Mouse (Mus musculus): ENCODE data around the gene Gnaq. TPM values are rescaled to one million over a fixed set of nuclear protein-coding genes. Genes with fewer than 3 reads are reported as not detected.

Gnaq gene
- polyA plus RNA-seq, 1 experiment from 2014 or later = 32.9 TPM

- H3K27me3 ChIP-seq (ENCODE audit: control insufficient read depth, insufficient read depth, low read depth, low read length) = no peaks in the 10 kb centered on the region
- H3K9me3 ChIP-seq (ENCODE audit: control insufficient read depth, low read length) = no peaks in the 10 kb centered on the region
- no peak overlapping the region for H3K9ac ChIP-seq (ENCODE audit: low read length)
- WGBS = 76% methylated on average over 4 of the region's 4 CpGs
- H3K4me1 ChIP-seq (replicated peaks; ENCODE audit: control insufficient read depth, insufficient read depth, low read length) = peaks cover 4% of the 10 kb centered on the region; the same call in 1 of the 2 replicates
- no peak for ATAC-seq (ENCODE audit: low read depth)
- H3K4me2 ChIP-seq (ENCODE audit: low read depth, low read length) = no peak overlapping the region
- H3K4me3 ChIP-seq (ENCODE audit: low read length) = no peak overlapping the region
- no peak overlapping the region for H3K27ac ChIP-seq (ENCODE audit: low read length)
- peaks cover 6% of the 10 kb centered on the region; the same call in 1 of the 2 replicates for H3K36me3 ChIP-seq (ENCODE audit: control insufficient read depth, insufficient read depth, low read length)
Measured at GRCm38 (mm10) chr19:16339954-16340586, 207.4 kb downstream of the Gnaq start.

GRCm38 (mm10) chr19:16342702-16343101, 210.1 kb downstream of the Gnaq start:
- Histone ChIP-seq H3K4me3 (ENCODE audit: low read length) (no peak overlapping the region), H3K4me1 (replicated peaks; ENCODE audit: control insufficient read depth, insufficient read depth, low read length) (peaks cover 4% of the 10 kb centered on the region; the same call in 1 of the 2 replicates), H3K36me3 (ENCODE audit: control insufficient read depth, insufficient read depth, low read length) (no peaks in the 10 kb centered on the region), H3K27me3 (ENCODE audit: control insufficient read depth, insufficient read depth, low read depth, low read length) (no peaks in the 10 kb centered on the region), H3K9me3 (ENCODE audit: control insufficient read depth, low read length) (no peaks in the 10 kb centered on the region), H3K4me2 (ENCODE audit: low read depth, low read length) (no peak overlapping the region), H3K27ac (ENCODE audit: low read length) (no peak overlapping the region), H3K9ac (ENCODE audit: low read length) (no peak overlapping the region)
- WGBS = 67% methylated on average over 2 of the region's 2 CpGs
- ATAC-seq (ENCODE audit: low read depth) = no peak

- Histone ChIP-seq H3K27me3 (ENCODE audit: control insufficient read depth, insufficient read depth, low read depth, low read length) (no peaks in the 10 kb centered on the region), H3K9me3 (ENCODE audit: control insufficient read depth, low read length) (no peaks in the 10 kb centered on the region), H3K27ac (ENCODE audit: low read length) (no peak overlapping the region), H3K4me2 (ENCODE audit: low read depth, low read length) (no peak overlapping the region), H3K4me3 (ENCODE audit: low read length) (no peak overlapping the region), H3K9ac (ENCODE audit: low read length) (no peak overlapping the region), H3K36me3 (ENCODE audit: control insufficient read depth, insufficient read depth, low read length) (0 out of 2 replicates have a peak, but pooled peaks cover 2% of the 10 kb centered on the region), H3K4me1 (replicated peaks; ENCODE audit: control insufficient read depth, insufficient read depth, low read length) (no peaks in the 10 kb centered on the region)
- 95% methylated on average over 2 of the region's 2 CpGs for WGBS
- no peak for ATAC-seq (ENCODE audit: low read depth)
Measured at GRCm38 (mm10) chr19:16345516-16345915, 212.9 kb downstream of the Gnaq start.

GRCm38 (mm10) chr19:16347037-16347436, 214.4 kb downstream of the Gnaq start:
- no peak overlapping the region for H3K4me3 ChIP-seq (ENCODE audit: low read length)
- H3K27ac ChIP-seq (ENCODE audit: low read length) = no peak overlapping the region
- H3K4me2 ChIP-seq (ENCODE audit: low read depth, low read length) = no peak overlapping the region
- WGBS = 84% methylated on average over 3 of the region's 3 CpGs
- no peak overlapping the region for H3K9ac ChIP-seq (ENCODE audit: low read length)
- no peaks in the 10 kb centered on the region for H3K4me1 ChIP-seq (replicated peaks; ENCODE audit: control insufficient read depth, insufficient read depth, low read length)
- no peaks in the 10 kb centered on the region for H3K27me3 ChIP-seq (ENCODE audit: control insufficient read depth, insufficient read depth, low read depth, low read length)
- no peaks in the 10 kb centered on the region for H3K9me3 ChIP-seq (ENCODE audit: control insufficient read depth, low read length)
- H3K36me3 ChIP-seq (ENCODE audit: control insufficient read depth, insufficient read depth, low read length) = 0 out of 2 replicates have a peak, but pooled peaks cover 2% of the 10 kb centered on the region
- no peak for ATAC-seq (ENCODE audit: low read depth)

GRCm38 (mm10) chr19:16353701-16354136, 221.1 kb downstream of the Gnaq start:
- 0 out of 2 replicates have a peak, but pooled peaks cover 3% of the 10 kb centered on the region for H3K4me1 ChIP-seq (replicated peaks; ENCODE audit: control insufficient read depth, insufficient read depth, low read length)
- no peak overlapping the region for H3K27ac ChIP-seq (ENCODE audit: low read length)
- no peak overlapping the region for H3K9ac ChIP-seq (ENCODE audit: low read length)
- H3K36me3 ChIP-seq (ENCODE audit: control insufficient read depth, insufficient read depth, low read length) = no peaks in the 10 kb centered on the region
- H3K9me3 ChIP-seq (ENCODE audit: control insufficient read depth, low read length) = no peaks in the 10 kb centered on the region
- no peaks in the 10 kb centered on the region for H3K27me3 ChIP-seq (ENCODE audit: control insufficient read depth, insufficient read depth, low read depth, low read length)
- H3K4me3 ChIP-seq (ENCODE audit: low read length) = no peak overlapping the region
- ATAC-seq (ENCODE audit: low read depth) = no peak
- no peak overlapping the region for H3K4me2 ChIP-seq (ENCODE audit: low read depth, low read length)

- ATAC-seq (ENCODE audit: low read depth) = no peak
- H3K27me3 ChIP-seq (ENCODE audit: control insufficient read depth, insufficient read depth, low read depth, low read length) = no peaks in the 10 kb centered on the region
- no peak overlapping the region for H3K4me2 ChIP-seq (ENCODE audit: low read depth, low read length)
- no peak overlapping the region for H3K27ac ChIP-seq (ENCODE audit: low read length)
- WGBS = 64% methylated on average over 3 of the region's 3 CpGs
- 0 out of 2 replicates have a peak, but pooled peaks cover 3% of the 10 kb centered on the region for H3K4me1 ChIP-seq (replicated peaks; ENCODE audit: control insufficient read depth, insufficient read depth, low read length)
- no peak overlapping the region for H3K4me3 ChIP-seq (ENCODE audit: low read length)
- H3K36me3 ChIP-seq (ENCODE audit: control insufficient read depth, insufficient read depth, low read length) = peaks cover 5% of the 10 kb centered on the region
- no peak overlapping the region for H3K9ac ChIP-seq (ENCODE audit: low read length)
- H3K9me3 ChIP-seq (ENCODE audit: control insufficient read depth, low read length) = no peaks in the 10 kb centered on the region
Measured at GRCm38 (mm10) chr19:16358148-16358547, 225.5 kb downstream of the Gnaq start.

GRCm38 (mm10) chr19:16358905-16359304, 226.3 kb downstream of the Gnaq start:
- WGBS = 64% methylated on average over 5 of the region's 5 CpGs
- H3K9me3 ChIP-seq (ENCODE audit: control insufficient read depth, low read length) = no peaks in the 10 kb centered on the region
- H3K4me3 ChIP-seq (ENCODE audit: low read length) = no peak overlapping the region
- no peak overlapping the region for H3K4me2 ChIP-seq (ENCODE audit: low read depth, low read length)
- peaks cover 5% of the 10 kb centered on the region for H3K36me3 ChIP-seq (ENCODE audit: control insufficient read depth, insufficient read depth, low read length)
- no peak overlapping the region for H3K9ac ChIP-seq (ENCODE audit: low read length)
- ATAC-seq (ENCODE audit: low read depth) = peak; percentile 56; the same call in 1 of the 2 replicates
- H3K27me3 ChIP-seq (ENCODE audit: control insufficient read depth, insufficient read depth, low read depth, low read length) = no peaks in the 10 kb centered on the region
- H3K4me1 ChIP-seq (replicated peaks; ENCODE audit: control insufficient read depth, insufficient read depth, low read length) = 0 out of 2 replicates have a peak, but pooled peaks cover 3% of the 10 kb centered on the region
- H3K27ac ChIP-seq (ENCODE audit: low read length) = no peak overlapping the region

- peaks cover 4% of the 10 kb centered on the region for H3K4me1 ChIP-seq (replicated peaks; ENCODE audit: control insufficient read depth, insufficient read depth, low read length)
- H3K9me3 ChIP-seq (ENCODE audit: control insufficient read depth, low read length) = no peaks in the 10 kb centered on the region
- H3K27me3 ChIP-seq (ENCODE audit: control insufficient read depth, insufficient read depth, low read depth, low read length) = no peaks in the 10 kb centered on the region
- peaks cover 5% of the 10 kb centered on the region for H3K36me3 ChIP-seq (ENCODE audit: control insufficient read depth, insufficient read depth, low read length)
- H3K27ac ChIP-seq (ENCODE audit: low read length) = peak overlapping the region; percentile 10; the same call in 1 of the 2 replicates
- H3K4me2 ChIP-seq (ENCODE audit: low read depth, low read length) = no peak overlapping the region
- 64% methylated on average over 7 of the region's 7 CpGs for WGBS
- H3K9ac ChIP-seq (ENCODE audit: low read length) = no peak overlapping the region
- 0 out of 2 replicates have a peak, but pooled peaks have one; percentile 35 for ATAC-seq (ENCODE audit: low read depth)
- H3K4me3 ChIP-seq (ENCODE audit: low read length) = no peak overlapping the region
Measured at GRCm38 (mm10) chr19:16366465-16367063, 233.9 kb downstream of the Gnaq start.

- no peak overlapping the region for H3K9ac ChIP-seq (ENCODE audit: low read length)
- H3K36me3 ChIP-seq (ENCODE audit: control insufficient read depth, insufficient read depth, low read length) = no peaks in the 10 kb centered on the region; the same call in 1 of the 2 replicates
- H3K4me3 ChIP-seq (ENCODE audit: low read length) = no peak overlapping the region
- no peak overlapping the region for H3K27ac ChIP-seq (ENCODE audit: low read length)
- H3K27me3 ChIP-seq (ENCODE audit: control insufficient read depth, insufficient read depth, low read depth, low read length) = no peaks in the 10 kb centered on the region
- peaks cover 4% of the 10 kb centered on the region for H3K4me1 ChIP-seq (replicated peaks; ENCODE audit: control insufficient read depth, insufficient read depth, low read length)
- no peaks in the 10 kb centered on the region for H3K9me3 ChIP-seq (ENCODE audit: control insufficient read depth, low read length)
- 72% methylated on average over 10 of the region's 10 CpGs for WGBS
- peak; percentile 70 for ATAC-seq (ENCODE audit: low read depth)
- no peak overlapping the region for H3K4me2 ChIP-seq (ENCODE audit: low read depth, low read length)
Measured at GRCm38 (mm10) chr19:16367218-16367617, 234.6 kb downstream of the Gnaq start.

Measured in lung, embryonic 16.5 days (tissue).